Mouse (Mus musculus): ENCODE data around the gene Adamts4. TPM values are rescaled to one million over a fixed set of nuclear protein-coding genes. Genes with fewer than 3 reads are reported as not detected.
"Not testable (repeated sequence)": the region's sequence is repeated elsewhere in the genome, so short reads cannot be mapped to it uniquely, and the experiment has no call there.

Gene Adamts4
- polyA plus RNA-seq, 1 experiment, result 20.1 TPM

DNA sequence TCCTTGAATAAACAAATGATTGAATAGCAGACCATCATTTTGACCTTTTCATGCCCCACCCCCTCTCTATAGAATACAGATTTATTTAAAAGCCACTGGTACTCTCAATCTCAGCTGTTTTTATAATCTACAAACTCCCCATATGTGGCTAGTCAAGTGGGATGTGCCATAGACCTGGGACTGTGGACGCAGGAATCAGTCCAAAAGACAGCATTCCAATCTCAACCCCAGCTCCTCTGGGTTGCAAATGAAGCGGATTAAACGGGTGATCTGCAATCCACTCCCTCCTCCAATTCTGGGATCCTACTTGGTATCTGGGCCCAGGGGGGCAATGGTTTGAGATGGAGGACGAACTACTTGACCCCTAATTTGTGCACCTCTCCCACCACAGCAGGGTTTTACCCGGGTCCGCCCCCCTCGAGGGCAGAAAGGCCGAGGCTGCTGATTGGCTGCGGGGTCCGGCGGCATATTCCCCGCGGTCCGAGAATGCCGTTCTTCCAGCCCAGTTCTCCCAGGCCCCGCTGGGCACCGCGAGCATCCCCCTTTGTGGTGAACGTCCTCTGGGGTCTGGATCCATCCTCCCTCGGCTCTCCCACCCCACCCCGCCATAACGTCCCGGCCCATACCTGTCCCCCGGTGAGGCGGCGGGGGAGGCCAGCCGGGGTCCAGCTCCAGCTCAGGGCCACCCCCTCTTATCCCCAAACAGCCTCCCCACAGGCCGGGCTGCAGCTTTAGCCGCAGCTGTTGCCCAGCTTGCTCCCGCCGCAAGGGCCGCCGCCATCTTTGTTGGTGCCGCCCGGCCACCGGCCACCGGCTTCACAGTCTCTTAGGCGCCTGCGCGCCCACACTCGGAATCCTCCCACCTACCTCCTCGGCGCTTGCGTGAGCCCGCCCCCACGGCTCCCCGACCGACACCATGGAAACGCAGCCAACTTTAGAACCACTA lies 37.2 kb downstream of the Adamts4 start, which contains the start of gene Usp21:
Gene Usp21 (minus strand): TSS at position 856 of the 946 bp plus-strand sequence.
- Histone ChIP-seq H3K4me3 (ENCODE audit: insufficient read depth, low read length) (peak within 1 kb of the TSS; percentile 85), H3K27ac (ENCODE audit: insufficient read depth, low read length) (peak within 1 kb of the TSS; percentile 82), H3K4me1 (ENCODE audit: control insufficient read depth, insufficient read depth, low read length) (peaks cover 4% of the 10 kb centered on the region; the same call in 1 of the 2 replicates)
- no peak; the same call in 1 of the 2 replicates for TF ChIP-seq POLR2A (IDR thresholded peaks at IDR 0.05; ENCODE audit: extremely low read depth, insufficient read depth, low read length)
- no peak for TF ChIP-seq CTCF (IDR thresholded peaks at IDR 0.05; ENCODE audit: extremely low read depth, insufficient read depth, low read length)

DNA sequence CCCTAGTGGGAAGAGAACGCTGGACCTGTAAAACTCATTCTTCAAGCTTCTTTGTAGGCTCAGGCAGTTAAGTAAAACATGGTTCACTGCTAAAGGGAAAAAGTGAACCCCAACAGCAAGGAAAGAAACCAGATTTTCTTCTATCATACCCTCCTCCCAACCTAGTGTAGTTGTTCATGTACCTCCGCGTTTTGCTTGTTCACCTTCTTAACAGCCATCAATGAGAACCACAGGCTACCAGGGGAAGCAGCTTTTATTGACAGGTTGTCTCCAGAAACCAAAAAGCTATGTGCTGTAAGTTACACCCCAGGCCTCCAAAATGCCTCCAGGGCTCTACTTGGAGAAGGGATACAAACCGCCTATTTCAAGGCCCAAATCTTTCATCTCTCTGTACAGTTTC lies 38.1 kb downstream of the Adamts4 start:
- no peak for TF ChIP-seq CTCF (IDR thresholded peaks at IDR 0.05; ENCODE audit: extremely low read depth, insufficient read depth, low read length)
- no peak for TF ChIP-seq POLR2A (IDR thresholded peaks at IDR 0.05; ENCODE audit: extremely low read depth, insufficient read depth, low read length)
- Histone ChIP-seq H3K4me1 (ENCODE audit: control insufficient read depth, insufficient read depth, low read length) (peaks cover 4% of the 10 kb centered on the region; the same call in 1 of the 2 replicates), H3K27ac (ENCODE audit: insufficient read depth, low read length) (peak overlapping the region; percentile 79; the same call in 1 of the 2 replicates), H3K4me3 (ENCODE audit: insufficient read depth, low read length) (peak overlapping the region; percentile 85)

DNA sequence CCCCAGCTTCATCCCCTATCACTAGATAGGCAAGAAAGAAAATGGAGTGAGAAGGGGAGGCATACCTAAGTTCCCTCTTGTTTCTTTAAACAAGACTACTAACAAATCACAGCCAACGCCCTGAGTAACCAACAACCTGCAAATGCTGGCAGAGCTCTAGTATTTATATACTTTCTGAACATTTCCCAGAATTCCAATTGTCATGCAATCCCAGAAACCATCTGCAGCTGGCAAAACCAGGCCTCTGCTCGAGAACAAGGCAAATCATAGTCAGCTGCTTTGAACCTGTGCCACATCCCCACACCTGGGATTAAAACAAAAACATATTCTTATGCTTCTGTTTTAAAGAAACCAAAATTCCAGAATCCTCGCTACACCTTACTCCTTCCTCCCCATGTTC lies 43.1 kb downstream of the Adamts4 start:
- no peak overlapping the region for H3K27ac ChIP-seq (ENCODE audit: insufficient read depth, low read length)
- peak overlapping the region; percentile 79; the same call in 1 of the 2 replicates for H3K4me3 ChIP-seq (ENCODE audit: insufficient read depth, low read length)
- no peaks in the 10 kb centered on the region for H3K4me1 ChIP-seq (ENCODE audit: control insufficient read depth, insufficient read depth, low read length)
- no peak for TF ChIP-seq CTCF (IDR thresholded peaks at IDR 0.05; ENCODE audit: extremely low read depth, insufficient read depth, low read length)
- TF ChIP-seq POLR2A (IDR thresholded peaks at IDR 0.05; ENCODE audit: extremely low read depth, insufficient read depth, low read length), result no peak

DNA sequence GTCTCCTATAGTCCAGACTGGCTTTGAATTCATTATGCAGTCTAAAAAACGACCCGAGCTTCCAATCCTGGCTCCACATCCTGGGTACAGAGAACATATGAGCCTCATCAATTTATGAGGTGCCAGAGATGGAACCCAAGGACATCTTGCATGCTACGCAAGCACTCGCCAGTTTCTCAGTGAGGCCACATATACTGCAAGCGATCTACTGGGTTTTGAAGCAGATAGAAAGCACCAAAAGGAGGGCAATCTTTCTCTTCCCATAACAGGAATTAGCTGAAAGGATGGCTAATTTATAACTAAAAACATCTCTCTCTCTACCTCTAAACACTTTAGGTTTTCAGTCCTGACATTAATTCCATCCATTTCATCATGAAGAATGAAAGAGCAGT lies 43.7 kb downstream of the Adamts4 start:
- Histone ChIP-seq H3K4me1 (ENCODE audit: control insufficient read depth, insufficient read depth, low read length) (no peaks in the 10 kb centered on the region), H3K4me3 (ENCODE audit: insufficient read depth, low read length) (peak overlapping the region; percentile 79), H3K27ac (ENCODE audit: insufficient read depth, low read length) (peak overlapping the region; percentile 30)
- TF ChIP-seq POLR2A (IDR thresholded peaks at IDR 0.05; ENCODE audit: extremely low read depth, insufficient read depth, low read length) (no peak), CTCF (IDR thresholded peaks at IDR 0.05; ENCODE audit: extremely low read depth, insufficient read depth, low read length) (no peak)

DNA sequence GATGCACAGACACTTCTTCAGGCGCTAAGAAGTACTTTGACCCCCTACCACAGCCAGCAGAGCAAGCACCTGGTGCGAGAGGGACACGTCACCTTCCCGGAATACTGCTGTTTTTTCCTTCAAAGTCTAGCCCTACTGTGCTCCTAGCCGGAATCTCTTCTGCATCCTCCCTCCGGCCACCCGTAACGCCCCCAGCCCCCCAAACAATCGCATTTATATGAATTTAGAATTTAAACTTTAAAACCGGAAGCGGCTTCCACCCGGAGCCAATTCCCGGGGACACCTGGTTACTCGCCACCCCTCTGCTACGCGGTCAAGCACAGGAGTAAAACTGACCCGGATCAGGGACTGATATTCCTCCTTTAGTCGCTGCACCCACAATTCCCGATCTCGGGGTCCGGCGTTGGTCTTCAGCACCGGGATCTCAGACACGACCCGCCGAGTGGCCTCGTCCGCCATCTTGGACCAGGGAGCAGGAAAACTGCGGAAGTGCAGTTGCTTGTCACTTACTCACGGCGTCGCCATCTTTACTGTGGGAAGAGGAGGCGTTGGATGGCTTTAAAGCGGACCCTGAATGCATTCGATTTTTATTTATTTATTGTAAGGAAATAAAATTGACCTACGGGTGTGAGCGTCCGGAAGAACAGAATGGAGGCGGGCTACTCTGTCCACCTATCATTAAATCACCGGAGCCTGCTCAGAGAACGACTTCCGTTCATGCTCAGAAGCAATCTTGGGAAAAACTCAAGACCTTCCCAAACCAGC lies 44.3 kb downstream of the Adamts4 start, which contains the start of gene Ufc1:
Gene Ufc1 (minus strand): TSS at position 727 of the 765 bp plus-strand sequence.
- Histone ChIP-seq H3K27ac (ENCODE audit: insufficient read depth, low read length) (peak within 1 kb of the TSS; percentile 94), H3K4me1 (ENCODE audit: control insufficient read depth, insufficient read depth, low read length) (no peaks in the 10 kb centered on the region), H3K4me3 (ENCODE audit: insufficient read depth, low read length) (peak within 1 kb of the TSS; percentile 79)
- TF ChIP-seq POLR2A (IDR thresholded peaks at IDR 0.05; ENCODE audit: extremely low read depth, insufficient read depth, low read length), result peak; percentile 56; the same call in 1 of the 2 replicates
- TF ChIP-seq CTCF (IDR thresholded peaks at IDR 0.05; ENCODE audit: extremely low read depth, insufficient read depth, low read length), result no peak

DNA sequence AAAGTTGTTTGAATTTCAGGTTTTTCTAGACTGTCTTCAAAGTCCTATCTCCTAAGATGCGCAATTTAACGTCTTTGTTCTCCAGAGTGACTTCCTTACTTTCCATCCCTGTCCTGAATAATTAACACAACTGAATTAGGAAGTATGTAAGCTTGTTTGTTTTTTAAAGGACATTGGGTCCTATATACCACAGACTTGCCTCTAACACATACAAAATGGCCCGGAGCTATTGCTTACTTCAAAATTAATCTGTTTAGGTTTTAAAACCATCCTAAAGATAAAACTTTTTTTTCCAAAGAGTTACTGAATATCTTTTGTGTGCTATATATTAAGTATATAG lies 44.8 kb downstream of the Adamts4 start:
- H3K4me3 ChIP-seq (ENCODE audit: insufficient read depth, low read length), result peak overlapping the region; percentile 79
- H3K27ac ChIP-seq (ENCODE audit: insufficient read depth, low read length), result no peak overlapping the region; the same call in 1 of the 2 replicates
- TF ChIP-seq CTCF (IDR thresholded peaks at IDR 0.05; ENCODE audit: extremely low read depth, insufficient read depth, low read length) (no peak), POLR2A (IDR thresholded peaks at IDR 0.05; ENCODE audit: extremely low read depth, insufficient read depth, low read length) (no peak)
- H3K4me1 ChIP-seq (ENCODE audit: control insufficient read depth, insufficient read depth, low read length), result no peaks in the 10 kb centered on the region

DNA sequence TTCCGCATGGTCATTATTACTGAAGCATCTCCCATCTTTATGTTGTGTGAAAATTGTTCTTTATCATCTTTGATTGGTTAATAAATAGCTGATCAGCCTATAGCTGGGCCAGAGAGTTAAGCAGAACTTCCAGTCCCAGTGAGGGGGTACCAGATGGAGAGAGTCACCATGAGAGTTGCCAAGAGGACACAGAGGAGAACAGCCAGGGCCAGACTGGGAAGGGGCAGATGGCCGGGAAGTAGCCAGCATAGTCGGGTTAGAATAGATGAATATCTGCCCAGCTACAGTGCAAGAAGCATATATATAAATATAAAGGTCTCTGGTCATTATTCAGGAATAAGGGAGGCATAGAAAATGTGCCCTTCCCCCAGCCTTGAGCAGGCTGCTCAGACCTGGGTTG lies 48.0 kb downstream of the Adamts4 start:
- no peaks in the 10 kb centered on the region for H3K4me1 ChIP-seq (ENCODE audit: control insufficient read depth, insufficient read depth, low read length)
- H3K27ac ChIP-seq (ENCODE audit: insufficient read depth, low read length), result no peak overlapping the region
- H3K4me3 ChIP-seq (ENCODE audit: insufficient read depth, low read length), result no peak overlapping the region
- no peak for TF ChIP-seq CTCF (IDR thresholded peaks at IDR 0.05; ENCODE audit: extremely low read depth, insufficient read depth, low read length)

DNA sequence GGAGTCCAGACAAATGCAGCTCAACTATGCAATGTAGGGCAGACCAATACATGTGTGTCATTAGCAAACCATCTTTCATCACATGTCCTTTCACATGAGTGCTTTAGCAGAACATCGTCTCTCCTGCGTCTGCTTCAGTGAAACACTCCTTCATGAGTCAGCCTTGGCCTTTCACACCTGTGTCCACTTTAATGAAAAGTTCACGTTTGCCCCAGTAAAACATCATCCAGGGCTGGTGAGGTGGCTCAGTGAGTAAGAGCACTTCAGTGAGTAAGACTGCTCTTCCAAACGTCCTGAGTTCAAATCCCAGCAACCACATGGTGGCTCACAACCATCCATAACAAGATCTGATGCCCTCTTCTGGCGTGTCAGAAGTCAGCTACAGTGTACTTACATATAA lies 55.9 kb downstream of the Adamts4 start:
- H3K4me1 ChIP-seq (ENCODE audit: control insufficient read depth, insufficient read depth, low read length); H3K4me3 ChIP-seq (ENCODE audit: insufficient read depth, low read length); H3K27ac ChIP-seq (ENCODE audit: insufficient read depth, low read length): not testable (repeated sequence)

DNA sequence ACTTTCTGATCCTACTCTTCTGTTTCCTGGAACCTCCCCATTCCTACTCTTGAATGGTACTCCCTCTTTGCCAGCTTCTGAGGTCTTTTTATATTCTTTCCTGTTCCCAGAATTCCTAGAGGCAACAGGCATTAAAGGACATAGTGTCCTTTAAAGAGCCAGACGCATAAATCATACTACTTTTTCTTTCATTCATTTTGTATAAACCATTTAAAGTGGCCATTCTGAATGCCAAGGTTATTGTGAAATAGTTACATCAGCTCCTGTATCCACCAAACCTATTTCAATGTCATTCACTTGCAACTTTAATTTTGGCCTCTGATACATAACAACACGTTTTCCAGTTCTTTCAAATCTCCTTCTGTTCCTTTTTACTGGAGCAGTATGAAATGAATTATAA lies 59.1 kb downstream of the Adamts4 start:
- no peak overlapping the region for H3K27ac ChIP-seq (ENCODE audit: insufficient read depth, low read length)
- no peak for TF ChIP-seq POLR2A (IDR thresholded peaks at IDR 0.05; ENCODE audit: extremely low read depth, insufficient read depth, low read length)
- no peak for TF ChIP-seq CTCF (IDR thresholded peaks at IDR 0.05; ENCODE audit: extremely low read depth, insufficient read depth, low read length)
- no peaks in the 10 kb centered on the region; the same call in 1 of the 2 replicates for H3K4me1 ChIP-seq (ENCODE audit: control insufficient read depth, insufficient read depth, low read length)
- no peak overlapping the region for H3K4me3 ChIP-seq (ENCODE audit: insufficient read depth, low read length)

Other genes starting within 250 kb of the Adamts4 start
- gene Fcgr4, start 231.5 kb upstream of the Adamts4 start, polyA plus RNA-seq (2012; rRNA removed), result 0.31 and 0.57 TPM in 2 replicates
- 20.6 and 21.1 TPM in 2 replicates for gene Fcgr3, start 185.5 kb upstream of the Adamts4 start, polyA plus RNA-seq (2012; rRNA removed)
- 2.7 and 4.5 TPM in 2 replicates for gene Cfap126, start 136.5 kb upstream of the Adamts4 start, polyA plus RNA-seq (2012; rRNA removed)
- gene Sdhc, start 99.8 kb upstream of the Adamts4 start, polyA plus RNA-seq (2012; rRNA removed), result 219 and 242 TPM in 2 replicates
- 0.13 and 0.19 TPM in 2 replicates for gene Mpz, start 99.7 kb upstream of the Adamts4 start, polyA plus RNA-seq (2012; rRNA removed)
- gene Pcp4l1, start 54.2 kb upstream of the Adamts4 start, polyA plus RNA-seq (2012; rRNA removed), result 109 and 168 TPM in 2 replicates
- 0.11 and 0.15 TPM in 2 replicates for gene Nr1i3, start 36.5 kb upstream of the Adamts4 start, polyA plus RNA-seq (2012; rRNA removed)
- gene Tomm40l, start 27.9 kb upstream of the Adamts4 start, polyA plus RNA-seq (2012; rRNA removed), result 82.2 and 94.6 TPM in 2 replicates
- gene Apoa2, start 25.4 kb upstream of the Adamts4 start, polyA plus RNA-seq (2012; rRNA removed), result 2.8 and 3.0 TPM in 2 replicates
- 35.9 and 40.7 TPM in 2 replicates for gene Fcer1g, start 16.1 kb upstream of the Adamts4 start, polyA plus RNA-seq (2012; rRNA removed)
- 202 and 215 TPM in 2 replicates for gene Ndufs2, start 967 bp downstream of the Adamts4 start, polyA plus RNA-seq (2012; rRNA removed)
- 73.7 and 74.1 TPM in 2 replicates for gene B4galt3, start 19.9 kb downstream of the Adamts4 start, polyA plus RNA-seq (2012; rRNA removed)
- 72.1 and 76.9 TPM in 2 replicates for gene Ppox, start 30.8 kb downstream of the Adamts4 start, polyA plus RNA-seq (2012; rRNA removed)
- 70.2 TPM in 2 replicates for gene Usp21, start 37.6 kb downstream of the Adamts4 start, polyA plus RNA-seq (2012; rRNA removed)
- 93.9 and 98.8 TPM in 2 replicates for gene Ufc1, start 44.6 kb downstream of the Adamts4 start, polyA plus RNA-seq (2012; rRNA removed)
- gene Dedd, start 78.7 kb downstream of the Adamts4 start, polyA plus RNA-seq (2012; rRNA removed), result 45.0 and 50.2 TPM in 2 replicates
- gene Nit1, start 95.2 kb downstream of the Adamts4 start, polyA plus RNA-seq (2012; rRNA removed), result 71.3 and 77.3 TPM in 2 replicates
- gene Pfdn2, start 95.2 kb downstream of the Adamts4 start, polyA plus RNA-seq (2012; rRNA removed), result 138 and 141 TPM in 2 replicates
- gene Klhdc9, start 110.4 kb downstream of the Adamts4 start, polyA plus RNA-seq (2012; rRNA removed), result 8.8 and 10.4 TPM in 2 replicates
- gene Nectin4, start 119.7 kb downstream of the Adamts4 start, polyA plus RNA-seq (2012; rRNA removed), result 3.2 and 3.8 TPM in 2 replicates
- gene Arhgap30, start 138.5 kb downstream of the Adamts4 start, polyA plus RNA-seq (2012; rRNA removed), result 1.6 and 2.1 TPM in 2 replicates
- 99.2 and 102 TPM in 2 replicates for gene Usf1, start 160.9 kb downstream of the Adamts4 start, polyA plus RNA-seq (2012; rRNA removed)
- 2.1 TPM in 2 replicates for gene Tstd1, start 168.5 kb downstream of the Adamts4 start, polyA plus RNA-seq (2012; rRNA removed)
- 8.0 and 9.0 TPM in 2 replicates for gene F11r, start 187.1 kb downstream of the Adamts4 start, polyA plus RNA-seq (2012; rRNA removed)